Mouse (Mus musculus): ENCODE measurements around the gene Unc13b. TPM values are rescaled to one million over a fixed set of nuclear protein-coding genes. Genes with fewer than 3 reads are reported as not detected.
A peak's percentile ranks its signal among the peaks of the same experiment; 100 is the strongest.

The Unc13b gene
- polyA plus RNA-seq, 1 experiment from 2014 or later, result 17.9 TPM

GRCm38 (mm10) chr4:43309696-43310338 is 251.1 kb downstream of the Unc13b start:
- ATAC-seq (ENCODE audit: low FRiP score), result peak; percentile 84
- 34% methylated on average over 11 of the region's 11 CpGs for WGBS
- H3K4me2 ChIP-seq (replicated peaks; ENCODE audit: low read depth, low read length), result peak overlapping the region; percentile 22
- H3K27ac ChIP-seq (ENCODE audit: low read depth, low read length), result peak overlapping the region; percentile 73
- H3K9ac ChIP-seq (ENCODE audit: low read depth, low read length), result no peak overlapping the region
- H3K36me3 ChIP-seq (ENCODE audit: control insufficient read depth, insufficient read depth, low read length), result no peaks in the 10 kb centered on the region
- peak; percentile 53 for DNase-seq (ENCODE audit: low spot score)
- no peak overlapping the region for H3K4me3 ChIP-seq (ENCODE audit: low read depth, low read length)
- H3K4me1 ChIP-seq (replicated peaks; ENCODE audit: control insufficient read depth, insufficient read depth, low read length), result no peaks in the 10 kb centered on the region; the same call in 1 of the 2 replicates
- H3K9me3 ChIP-seq (ENCODE audit: control insufficient read depth, low read length), result no peaks in the 10 kb centered on the region
- H3K27me3 ChIP-seq (ENCODE audit: control insufficient read depth, insufficient read depth, low read length), result no peaks in the 10 kb centered on the region

Other genes with a start within 250 kb of the Unc13b start
- 0.06 TPM in 1 of 2 replicates, not detected in the other for gene Fam205a1, start 205.1 kb upstream of the Unc13b start, polyA plus RNA-seq (2014; fragmentation: Nextera tagmentation; extraction: Ambion mirVana)
- 0.70 and 0.71 TPM in 2 replicates for gene Gm12394, start 202.2 kb upstream of the Unc13b start, polyA plus RNA-seq (2014; fragmentation: Nextera tagmentation; extraction: Ambion mirVana)
- gene Fam205c, start 184.7 kb upstream of the Unc13b start, polyA plus RNA-seq (2014; fragmentation: Nextera tagmentation; extraction: Ambion mirVana), result 0.93 and 1.1 TPM in 2 replicates
- 3.0 and 4.4 TPM in 2 replicates for gene Phf24, start 142.3 kb upstream of the Unc13b start, polyA plus RNA-seq (2014; fragmentation: Nextera tagmentation; extraction: Ambion mirVana)
- gene Dnajb5, start 109.1 kb upstream of the Unc13b start, polyA plus RNA-seq (2014; fragmentation: Nextera tagmentation; extraction: Ambion mirVana), result 23.6 and 24.4 TPM in 2 replicates
- 0.27 and 0.40 TPM in 2 replicates for gene 1700022I11Rik, start 89.3 kb upstream of the Unc13b start, polyA plus RNA-seq (2014; fragmentation: Nextera tagmentation; extraction: Ambion mirVana)
- gene Vcp, start 58.4 kb upstream of the Unc13b start, polyA plus RNA-seq (2014; fragmentation: Nextera tagmentation; extraction: Ambion mirVana), result 613 and 675 TPM in 2 replicates
- 14.9 and 22.0 TPM in 2 replicates for gene Fancg, start 48.4 kb upstream of the Unc13b start, polyA plus RNA-seq (2014; fragmentation: Nextera tagmentation; extraction: Ambion mirVana)
- gene Pigo, start 33.1 kb upstream of the Unc13b start, polyA plus RNA-seq (2014; fragmentation: Nextera tagmentation; extraction: Ambion mirVana), result 15.6 and 16.0 TPM in 2 replicates
- gene Stoml2, start 27.2 kb upstream of the Unc13b start, polyA plus RNA-seq (2014; fragmentation: Nextera tagmentation; extraction: Ambion mirVana), result 345 and 353 TPM in 2 replicates
- 19.7 and 20.8 TPM in 2 replicates for gene Fam214b, start 12.7 kb upstream of the Unc13b start, polyA plus RNA-seq (2014; fragmentation: Nextera tagmentation; extraction: Ambion mirVana)
- 0.17 and 0.23 TPM in 2 replicates for gene Atp8b5, start 208.2 kb downstream of the Unc13b start, polyA plus RNA-seq (2014; fragmentation: Nextera tagmentation; extraction: Ambion mirVana)

All from hindbrain, embryonic 11.5 days (tissue).